Mouse (Mus musculus) heart, adult 2 months (tissue): ENCODE measurements around the gene Gpd2.

Experiments
- CTCF ChIP-seq: fragments of 200-600 bp; IDR thresholded peaks from 2 replicates; pipeline ENCODE4 v1.8.1; 2022; ENCODE audit warnings: antibody characterized with exemption, mild to moderate bottlenecking, moderate library complexity
- EP300 ChIP-seq: fragments of 200-500 bp; IDR thresholded peaks from 2 replicates; pipeline ENCODE4 v1.6.1; 2011; ENCODE audit warnings: low read depth, low read length, control low read depth; ENCODE audit not compliant: insufficient read depth
- POLR2A ChIP-seq: fragments of 200-500 bp; IDR thresholded peaks from 2 replicates; pipeline ENCODE4 v1.6.1; 2011; ENCODE audit warnings: mild to moderate bottlenecking, low read depth, low read length, control low read depth; ENCODE audit not compliant: insufficient read depth

GRCm38 (mm10) chr2:57301539-57301938 lies 64.1 kb downstream of the Gpd2 start:
- TF ChIP-seq POLR2A: no peak
- TF ChIP-seq CTCF: no peak
- TF ChIP-seq EP300: no peak
